Mouse (Mus musculus): ENCODE measurements at regions not wholly inside any gene's neighbourhood (a gene's known extent, or its start where the extent isn't known, plus 50 kb on each side); places are given as distances from the start of the nearest gene placed in this dataset.

GRCm38 (mm10) chr7:71526152-71526551, 174.9 kb upstream of the Gm10295 start:
- no peak for TF ChIP-seq CTCF (IDR thresholded peaks at IDR 0.05; ENCODE audit: borderline replicate concordance, extremely low read depth, insufficient read depth, insufficient read length)
- TF ChIP-seq POLR2A (IDR thresholded peaks at IDR 0.05; ENCODE audit: borderline replicate concordance, extremely low read depth, insufficient read depth, insufficient read length, poor library complexity, severe bottlenecking) = no peak
